In the genomic region with DNA sequence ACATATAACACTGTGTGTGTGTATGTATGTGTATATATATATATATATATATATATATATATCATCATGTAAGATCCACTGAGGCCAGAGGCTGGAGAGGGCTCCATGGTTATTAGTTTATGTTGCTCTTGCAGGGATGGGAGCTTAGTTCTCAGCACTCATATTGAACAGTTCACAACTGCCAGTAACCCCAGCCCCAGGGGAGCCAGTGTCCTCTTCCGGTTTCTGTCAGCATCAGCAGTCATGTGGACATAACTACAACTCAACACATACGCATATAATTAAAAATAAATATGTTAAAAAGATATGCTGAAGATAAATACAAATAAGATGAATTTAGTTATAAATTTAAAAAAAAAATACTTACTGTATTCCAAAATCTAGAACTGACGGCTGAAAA, we compare ENCODE assay signal across 32 mouse cellular contexts.
"Had no signal": no experiment of that assay in that cellular context is flagged by ENCODE, and none has a peak within 500 bp of the region (broad histone marks: within the 10 kb centered on the region; RNA-seq: fewer than 3 reads in every experiment).

No protein-coding gene starts in this region.

- H3K4me3 ChIP-seq: limb, embryonic 10.5 days; limb, embryonic 12.5 days; limb, embryonic 13.5 days; limb, embryonic 15.5 days; liver, embryonic 12.5 days; liver, embryonic 13.5 days; liver, embryonic 15.5 days; lung, embryonic 15.5 days; megakaryocyte, embryonic 14.5 days; midbrain, embryonic 10.5 days; midbrain, embryonic 12.5 days; midbrain, embryonic 13.5 days; midbrain, embryonic 15.5 days; myocyte; neural tube, embryonic 12.5 days had no signal

- H3K27ac ChIP-seq: limb, embryonic 10.5 days; limb, embryonic 12.5 days; limb, embryonic 13.5 days; limb, embryonic 15.5 days; liver, embryonic 12.5 days; liver, embryonic 13.5 days; liver, embryonic 14.5 days; lung, embryonic 15.5 days; macrophage; midbrain, embryonic 10.5 days; midbrain, embryonic 12.5 days; midbrain, embryonic 13.5 days; midbrain, embryonic 15.5 days; neural tube, embryonic 12.5 days had no signal

- H3K27me3 ChIP-seq: limb, embryonic 12.5 days; limb, embryonic 13.5 days; limb, embryonic 15.5 days; liver, embryonic 12.5 days; liver, embryonic 13.5 days; liver, embryonic 15.5 days; lung, embryonic 15.5 days; megakaryocyte, embryonic 14.5 days; midbrain, embryonic 12.5 days; midbrain, embryonic 13.5 days; midbrain, embryonic 15.5 days; neural tube, embryonic 12.5 days had no signal

- H3K9me3 ChIP-seq: limb, embryonic 10.5 days; limb, embryonic 12.5 days; limb, embryonic 13.5 days; limb, embryonic 15.5 days; liver, embryonic 12.5 days; liver, embryonic 13.5 days; liver, embryonic 15.5 days; lung, embryonic 15.5 days; megakaryocyte, embryonic 14.5 days; midbrain, embryonic 10.5 days; midbrain, embryonic 12.5 days; midbrain, embryonic 13.5 days; midbrain, embryonic 15.5 days; neural tube, embryonic 12.5 days had no signal

- ATAC-seq: liver, embryonic 12.5 days; lung, postnatal 0 days; midbrain, embryonic 13.5 days; midbrain, embryonic 15.5 days; midbrain, embryonic 16.5 days had no signal

- H3K9ac ChIP-seq: limb, embryonic 12.5 days; limb, embryonic 13.5 days; limb, embryonic 15.5 days; liver, embryonic 12.5 days; liver, embryonic 13.5 days; liver, embryonic 14.5 days; liver, embryonic 15.5 days; liver, postnatal 0 days; lung, embryonic 14.5 days; lung, embryonic 15.5 days; midbrain, embryonic 12.5 days; midbrain, embryonic 13.5 days; midbrain, embryonic 15.5 days; neural tube, embryonic 12.5 days had no signal

- DNase-seq: left cerebral cortex, postnatal 4 days; liver; liver, embryonic 13.5 days; liver, postnatal 0 days; lung, adult 18-20 months; lung, adult 2 months; lung, embryonic 14.5 days; lung, postnatal 10 days; lung, postnatal 14 days; lung, postnatal 36 days; lung, postnatal 4 days; midbrain, embryonic 14.5 days had no signal

- H3K4me2 ChIP-seq: limb, embryonic 12.5 days; limb, embryonic 13.5 days; limb, embryonic 15.5 days; liver, embryonic 11.5 days; liver, embryonic 12.5 days; liver, embryonic 13.5 days; liver, embryonic 15.5 days; lung, embryonic 14.5 days; lung, embryonic 15.5 days; midbrain, embryonic 11.5 days; midbrain, embryonic 12.5 days; midbrain, embryonic 13.5 days; midbrain, embryonic 15.5 days; neural tube, embryonic 12.5 days had no signal

- H3K36me3 ChIP-seq: lung, embryonic 15.5 days; midbrain, embryonic 12.5 days; midbrain, embryonic 15.5 days; neural tube, embryonic 12.5 days had no signal
